Mouse (Mus musculus) MEL (cell line): ENCODE results near the gene Olfr414.

Source experiments
- CTCF ChIP-seq, 3 experiments: IDR thresholded peaks in 2 of 3; conservative IDR thresholded peaks in 1 of 3; 2 replicates each; pipeline ENCODE4 v1.5.1; 2011 to 2012; ENCODE audit warnings: low read length in 3 of 3, low read depth in 2 of 3, mild to moderate bottlenecking in 2 of 3, improper control_type of control experiment in 1 of 3, inconsistent platforms in 1 of 3, mixed read lengths in 1 of 3, moderate library complexity in 1 of 3; ENCODE audit not compliant: control insufficient read depth in 1 of 3, insufficient read depth in 1 of 3, poor library complexity in 1 of 3, severe bottlenecking in 1 of 3
- EP300 ChIP-seq, 2 experiments: IDR thresholded peaks; 2 replicates each; pipeline ENCODE4 v1.6.1; 2011; ENCODE audit warnings: improper control_type of control experiment in 2 of 2, low read length in 2 of 2, low read depth in 1 of 2, mild to moderate bottlenecking in 1 of 2
- HCFC1 ChIP-seq: IDR thresholded peaks from 2 replicates; pipeline ENCODE4 v1.6.1; 2012; ENCODE audit warnings: low read depth, mild to moderate bottlenecking, inconsistent platforms, low read length, improper control_type of control experiment, moderate library complexity
- MXI1 ChIP-seq: IDR thresholded peaks from 2 replicates; pipeline ENCODE4 v1.6.1; 2011; ENCODE audit warnings: mild to moderate bottlenecking, low read depth, low read length, improper control_type of control experiment

DNA sequence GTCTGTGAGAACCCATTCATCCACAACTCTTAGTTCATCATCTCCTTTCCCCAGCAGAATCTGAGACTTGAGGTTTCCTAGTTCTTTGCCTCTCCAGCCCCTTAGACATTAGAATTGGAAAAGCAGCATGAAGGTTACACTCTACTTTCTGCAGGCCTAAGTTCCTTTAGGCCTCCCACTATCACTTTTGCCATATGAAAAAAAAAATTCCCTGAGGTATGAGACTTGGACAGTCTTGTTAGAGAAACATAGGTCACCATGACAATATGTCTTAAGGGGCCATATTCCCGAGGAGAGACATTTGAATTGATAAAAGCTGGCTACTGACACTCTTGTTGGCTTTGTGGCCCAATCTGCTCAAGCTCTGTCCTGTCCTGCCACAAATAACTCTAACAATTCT is at the start of gene Olfr414:
- TF ChIP-seq CTCF (IDR thresholded peaks at IDR 0.05 in 2 of 3, conservative IDR thresholded peaks at IDR 0.05 in 1 of 3; ENCODE audit: control insufficient read depth in 1 of 3, insufficient read depth in 1 of 3, low read depth in 2 of 3, low read length in 3 of 3, poor library complexity in 1 of 3, severe bottlenecking in 1 of 3) (no peak), HCFC1 (no peak), MXI1 (no peak), EP300 (IDR thresholded peaks at IDR 0.05; ENCODE audit: low read depth in 1 of 2, low read length in 2 of 2) (no peak)
